Mouse (Mus musculus) heart, adult 10 weeks (tissue): Measurements from ENCODE around the gene Acrbp. TPM values are rescaled to one million over a fixed set of nuclear protein-coding genes. Genes with fewer than 3 reads are reported as not detected.

Experiments used
- polyA plus RNA-seq: library from polyadenylated mRNA; stranded (reverse); fragments of 350-450 nt; fragmentation: Illumina TruSeq; extraction: RNeasy Lipid Tissue Mini Kit (QIAGEN cat#74804); gene quantifications from one replicate; pipeline ENCODE4 v1.2.3, GENCODE M21; 2014; ENCODE audit warnings: low read depth, low replicate concordance

Gene Acrbp
- polyA plus RNA-seq = 9.2 TPM

GRCm38 (mm10) chr6:125049678-125050077, at the start of gene Acrbp:
Acrbp (plus strand) TSS chr6:125049689.

GRCm38 (mm10) chr6:125009129-125009180, 40.5 kb upstream of the Acrbp start, which contains the start of gene Zfp384:
Zfp384 (plus strand) TSS chr6:125009145.

GRCm38 (mm10) chr6:125039533-125040153, 9.8 kb upstream of the Acrbp start, which contains the start of gene Ing4:
Ing4 (plus strand) TSS chr6:125039760.

GRCm38 (mm10) chr6:125067571-125067995, 18.1 kb downstream of the Acrbp start, which contains the start of gene Lpar5:
Lpar5 (plus strand) TSS chr6:125067920.

GRCm38 (mm10) chr6:125095391-125096278, 46.1 kb downstream of the Acrbp start, which contains the start of gene Chd4:
Chd4 (plus strand) TSS chr6:125095981.

Other genes starting within 250 kb of the Acrbp start
- gene Spsb2, start 241.0 kb upstream of the Acrbp start, polyA plus RNA-seq = 3.0 TPM
- 811 TPM for gene Tpi1, start 235.4 kb upstream of the Acrbp start, polyA plus RNA-seq
- 65.2 TPM for gene Usp5, start 220.2 kb upstream of the Acrbp start, polyA plus RNA-seq
- 0.58 TPM for gene Cdca3, start 220.1 kb upstream of the Acrbp start, polyA plus RNA-seq
- gene Gnb3, start 209.4 kb upstream of the Acrbp start, polyA plus RNA-seq = 11.1 TPM
- gene P3h3, start 191.9 kb upstream of the Acrbp start, polyA plus RNA-seq = 17.8 TPM
- gene Gpr162, start 185.7 kb upstream of the Acrbp start, polyA plus RNA-seq = 1.1 TPM
- gene Cd4, start 161.5 kb upstream of the Acrbp start, polyA plus RNA-seq = 0.42 TPM
- gene Lag3, start 138.0 kb upstream of the Acrbp start, polyA plus RNA-seq = 1.6 TPM
- 217 TPM for gene Ptms, start 129.6 kb upstream of the Acrbp start, polyA plus RNA-seq
- 190 TPM for gene Mlf2, start 118.3 kb upstream of the Acrbp start, polyA plus RNA-seq
- gene Cops7a, start 84.2 kb upstream of the Acrbp start, polyA plus RNA-seq = 103 TPM
- 0.86 TPM for gene Pianp, start 53.0 kb upstream of the Acrbp start, polyA plus RNA-seq
- 26.3 TPM for gene Zfp384, start 40.5 kb upstream of the Acrbp start, polyA plus RNA-seq
- 36.6 TPM for gene Ing4, start 9.9 kb upstream of the Acrbp start, polyA plus RNA-seq
- gene Lpar5, start 18.2 kb downstream of the Acrbp start, polyA plus RNA-seq = not detected
- 86.4 TPM for gene Chd4, start 46.3 kb downstream of the Acrbp start, polyA plus RNA-seq
- 16.6 TPM for gene Nop2, start 82.2 kb downstream of the Acrbp start, polyA plus RNA-seq
- gene Iffo1, start 95.6 kb downstream of the Acrbp start, polyA plus RNA-seq = 14.3 TPM
- gene Gapdh, start 116.8 kb downstream of the Acrbp start, polyA plus RNA-seq = 4,016 TPM
- 18.6 TPM for gene Ncapd2, start 142.0 kb downstream of the Acrbp start, polyA plus RNA-seq
- 266 TPM for gene Mrpl51, start 142.1 kb downstream of the Acrbp start, polyA plus RNA-seq
- 10.0 TPM for gene Vamp1, start 165.9 kb downstream of the Acrbp start, polyA plus RNA-seq
- 6.8 TPM for gene Tapbpl, start 182.2 kb downstream of the Acrbp start, polyA plus RNA-seq
- gene Cd27, start 187.3 kb downstream of the Acrbp start, polyA plus RNA-seq = not detected
- not detected for gene Tuba3a, start 236.4 kb downstream of the Acrbp start, polyA plus RNA-seq